Mouse (Mus musculus) macrophage (primary cell): ENCODE results near the gene Ltb. TPM values are rescaled to one million over a fixed set of nuclear protein-coding genes. Genes with fewer than 3 reads are reported as not detected.

Source experiments
- H3K27ac ChIP-seq: fragments of 350-480 bp; formaldehyde crosslinking; 2 replicates; pipeline ENCODE4 v1.9.0; 2021
- H3K36me3 ChIP-seq: fragments of 350-480 bp; formaldehyde crosslinking; 2 replicates; pipeline ENCODE4 v1.9.0; 2021; ENCODE audit errors: inconsistent target
- H3K4me3 ChIP-seq: fragments of 350-480 bp; formaldehyde crosslinking; 2 replicates; pipeline ENCODE4 v1.9.0; 2021; ENCODE audit errors: inconsistent target
- H3K79me2 ChIP-seq: fragments of 350-480 bp; formaldehyde crosslinking; 2 replicates; pipeline ENCODE4 v1.9.0; 2021; ENCODE audit errors: inconsistent target
- WGBS: methylation state at CpG from one replicate; pipeline ENCODE4 v1.1.7; 2026; ENCODE audit warnings: inconsistent platforms; ENCODE audit not compliant: missing documents; 5-methylcytosine and 5-hydroxymethylcytosine counted together
- polyA plus RNA-seq: library from polyadenylated mRNA; stranded (reverse); fragments of 250-400 nt; gene quantifications from 3 replicates; pipeline ENCODE4 v1.2.4, GENCODE M21; 2018; ENCODE audit warnings: inconsistent platforms

The Ltb gene
- polyA plus RNA-seq, 1 experiment from 2014 or later: 0.50 TPM

- WGBS: 99% methylated on average over 7 of the region's 7 CpGs
- peaks cover 74% of the 10 kb centered on the region for H3K36me3 ChIP-seq
- H3K27ac ChIP-seq: no peak overlapping the region
- no peak overlapping the region for H3K4me3 ChIP-seq
- H3K79me2 ChIP-seq: peaks cover 96% of the 10 kb centered on the region
Measured at GRCm38 (mm10) chr17:35159638-35160037, 34.6 kb upstream of the Ltb start.

DNA sequence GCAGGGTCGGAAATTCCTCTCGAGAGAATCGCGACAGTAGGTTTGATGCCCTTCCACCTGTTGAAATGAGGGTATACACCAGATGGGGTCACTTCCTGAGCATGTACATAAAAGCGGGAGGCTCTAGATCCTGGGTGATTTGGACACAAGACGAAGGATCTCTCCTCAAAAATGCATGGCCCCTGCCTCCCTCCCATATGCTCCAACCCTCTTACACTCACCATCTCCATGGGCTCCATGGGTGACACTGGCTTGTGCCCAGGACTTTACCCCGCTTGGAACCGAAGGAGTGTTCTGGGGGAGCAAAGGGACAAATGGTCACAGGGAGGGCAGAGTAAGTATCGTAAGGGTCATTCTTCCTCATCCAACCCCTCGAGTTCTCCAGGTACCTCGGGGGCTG lies 32.8 kb upstream of the Ltb start:
- Histone ChIP-seq H3K79me2 (peaks cover 80% of the 10 kb centered on the region), H3K4me3 (no peak overlapping the region), H3K27ac (no peak overlapping the region), H3K36me3 (peaks cover 57% of the 10 kb centered on the region)
- 90% methylated on average over 11 of the region's 11 CpGs for WGBS

DNA sequence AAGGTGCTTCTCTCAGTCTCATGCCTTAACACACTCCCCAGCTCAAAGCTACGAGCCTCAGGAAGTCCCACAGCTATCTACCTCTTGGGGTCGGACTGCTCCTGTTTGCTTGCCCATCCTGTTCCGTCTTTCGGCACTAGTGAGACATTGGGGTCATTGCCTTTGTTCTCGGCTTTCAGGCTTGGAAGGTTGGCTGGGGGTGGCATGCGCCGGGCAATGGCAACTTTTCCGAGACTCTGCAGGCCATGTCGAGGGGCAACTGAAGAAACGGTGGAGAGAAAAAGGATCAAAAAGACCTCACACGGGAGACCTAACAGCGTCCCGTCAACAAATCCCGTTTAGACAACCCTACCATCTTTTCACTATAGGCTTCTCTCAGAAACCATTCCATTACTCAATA lies 32.1 kb upstream of the Ltb start:
- peaks cover 77% of the 10 kb centered on the region for H3K79me2 ChIP-seq
- H3K4me3 ChIP-seq: no peak overlapping the region
- peaks cover 50% of the 10 kb centered on the region for H3K36me3 ChIP-seq
- whole genome bisulfite sequencing: 87% methylated on average over 14 of the region's 14 CpGs
- H3K27ac ChIP-seq: no peak overlapping the region

- no peak overlapping the region for H3K27ac ChIP-seq
Measured at GRCm38 (mm10) chr17:35162730-35163129, 31.5 kb upstream of the Ltb start.

DNA sequence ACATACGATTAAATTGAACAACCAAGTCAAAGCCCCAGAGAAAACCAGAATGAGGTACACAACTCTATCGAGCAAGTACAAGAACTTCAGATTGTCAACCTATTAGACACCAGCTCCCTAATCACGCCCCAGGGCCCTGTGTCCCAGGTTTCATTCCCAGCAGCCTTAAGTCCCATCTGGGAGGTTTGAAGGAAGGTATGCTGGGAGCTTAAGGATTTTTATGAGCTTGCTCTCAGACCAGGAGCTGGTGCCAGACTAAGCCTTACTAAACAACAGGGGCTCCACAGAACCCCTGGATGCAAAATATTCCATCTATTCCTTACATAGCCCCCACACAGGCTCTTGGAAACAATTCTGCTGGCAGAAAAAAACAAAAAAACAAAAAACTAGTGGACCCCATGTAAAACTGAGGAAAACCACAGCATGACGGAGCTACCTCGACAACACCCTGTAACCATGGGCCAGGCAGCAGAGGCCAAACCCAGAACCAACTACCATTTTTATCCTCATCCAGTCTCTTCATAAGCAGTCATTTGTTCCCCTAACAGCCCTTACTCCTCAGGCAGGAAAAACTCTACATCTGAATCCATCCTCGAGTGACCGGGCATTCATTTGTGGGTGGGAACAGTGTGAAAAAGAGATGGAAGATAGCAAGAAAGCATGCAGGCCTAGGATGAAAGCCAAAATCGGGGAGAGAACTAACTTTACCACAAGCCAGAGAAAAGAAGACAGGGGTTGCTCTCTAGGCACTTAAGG lies 30.7 kb upstream of the Ltb start:
- 6% methylated on average over 8 of the region's 8 CpGs for WGBS
- peaks cover 45% of the 10 kb centered on the region for H3K36me3 ChIP-seq
- H3K4me3 ChIP-seq: peak overlapping the region; percentile 79

More at GRCm38 (mm10) chr17:35162730-35163129, 31.5 kb upstream of the Ltb start:
- H3K4me3 ChIP-seq: peak overlapping the region; percentile 79
- WGBS: 41% methylated on average over 12 of the region's 12 CpGs
- H3K79me2 ChIP-seq: peaks cover 74% of the 10 kb centered on the region
- peaks cover 45% of the 10 kb centered on the region for H3K36me3 ChIP-seq

GRCm38 (mm10) chr17:35164218-35164567 lies 30.0 kb upstream of the Ltb start:
- Histone ChIP-seq H3K27ac (peak overlapping the region; percentile 76), H3K4me3 (peak overlapping the region; percentile 79), H3K79me2 (peaks cover 69% of the 10 kb centered on the region), H3K36me3 (peaks cover 38% of the 10 kb centered on the region)
- WGBS: 0% methylated on average over 28 of the region's 28 CpGs

More for the DNA sequence above, 30.7 kb upstream of the Ltb start:
- Histone ChIP-seq H3K27ac (peak overlapping the region; percentile 76), H3K79me2 (peaks cover 74% of the 10 kb centered on the region)

DNA sequence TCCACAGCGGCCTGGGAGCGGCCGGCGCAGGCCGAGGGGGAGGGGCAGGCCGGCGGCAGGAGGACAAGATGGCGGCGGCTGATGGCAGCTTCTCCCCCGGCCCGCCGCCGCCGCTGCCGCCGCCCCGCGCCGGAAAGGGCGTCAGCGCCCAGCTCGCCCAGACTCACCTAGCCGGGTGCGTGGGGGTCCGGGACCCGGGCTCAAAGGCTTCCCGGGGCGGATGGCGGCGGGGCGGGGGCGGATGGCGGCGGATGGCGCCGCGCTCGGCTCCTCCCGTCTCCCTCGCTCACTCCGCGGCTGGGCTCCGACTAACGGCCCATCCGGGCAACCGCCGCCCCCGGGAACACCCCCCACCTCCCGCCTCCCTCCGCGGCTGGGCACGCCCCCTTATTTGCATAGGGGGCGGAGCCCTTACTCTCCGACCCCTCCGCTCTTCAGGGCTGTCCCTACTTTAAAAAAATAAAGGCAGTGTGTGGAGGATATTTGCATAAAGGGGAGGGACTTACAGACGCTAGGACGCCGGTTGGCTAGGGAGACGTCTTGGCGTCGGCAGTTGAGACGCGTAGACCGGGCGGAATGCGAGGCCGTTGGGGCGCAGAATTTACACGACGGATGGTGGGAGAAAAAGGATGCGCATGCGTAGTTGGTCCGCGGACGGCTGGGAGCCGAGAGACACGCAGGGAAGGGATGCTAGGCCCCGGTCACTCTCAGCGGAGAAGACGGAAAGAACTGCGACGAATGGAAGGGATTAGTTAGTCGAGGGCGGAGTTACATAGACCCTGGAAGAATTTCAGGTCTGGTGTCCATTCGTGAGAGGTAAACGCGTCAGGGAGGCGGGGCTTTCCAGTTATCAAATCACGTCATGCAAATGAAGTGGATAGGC lies 29.4 kb upstream of the Ltb start, which contains the start of gene Prrc2a:
Gene Prrc2a, minus strand, starts transcription at position 330 of the 883 bp plus-strand sequence.
- WGBS: under 1% methylated on average over 51 of the region's 89 CpGs
- H3K79me2 ChIP-seq: peaks cover 67% of the 10 kb centered on the region
- H3K36me3 ChIP-seq: peaks cover 34% of the 10 kb centered on the region
- H3K27ac ChIP-seq: peak within 1 kb of the TSS; percentile 83
- H3K4me3 ChIP-seq: peak within 1 kb of the TSS; percentile 79

GRCm38 (mm10) chr17:35165451-35166155 lies 28.6 kb upstream of the Ltb start:
- peak overlapping the region; percentile 48 for H3K4me3 ChIP-seq
- 20% methylated on average over 12 of the region's 12 CpGs for WGBS
- H3K36me3 ChIP-seq: peaks cover 32% of the 10 kb centered on the region
- peaks cover 67% of the 10 kb centered on the region for H3K79me2 ChIP-seq
- peak overlapping the region; percentile 83 for H3K27ac ChIP-seq

GRCm38 (mm10) chr17:35166352-35167035 lies 27.7 kb upstream of the Ltb start:
- peaks cover 67% of the 10 kb centered on the region for H3K79me2 ChIP-seq
- H3K4me3 ChIP-seq: no peak overlapping the region
- 71% methylated on average over 8 of the region's 8 CpGs for WGBS
- H3K27ac ChIP-seq: no peak overlapping the region
- peaks cover 29% of the 10 kb centered on the region; the same call in 1 of the 2 replicates for H3K36me3 ChIP-seq

- 90% methylated on average over 7 of the region's 7 CpGs for WGBS
- peaks cover 63% of the 10 kb centered on the region for H3K79me2 ChIP-seq
- peaks cover 23% of the 10 kb centered on the region; the same call in 1 of the 2 replicates for H3K36me3 ChIP-seq
- no peak overlapping the region for H3K27ac ChIP-seq
- no peak overlapping the region for H3K4me3 ChIP-seq
Measured at GRCm38 (mm10) chr17:35167794-35168193, 26.4 kb upstream of the Ltb start.

GRCm38 (mm10) chr17:35168541-35169207 lies 25.6 kb upstream of the Ltb start:
- H3K4me3 ChIP-seq: no peak overlapping the region
- 23% methylated on average over 4 of the region's 4 CpGs for WGBS
- H3K79me2 ChIP-seq: peaks cover 54% of the 10 kb centered on the region
- H3K27ac ChIP-seq: no peak overlapping the region
- peaks cover 23% of the 10 kb centered on the region; the same call in 1 of the 2 replicates for H3K36me3 ChIP-seq

GRCm38 (mm10) chr17:35172445-35173234 lies 21.6 kb upstream of the Ltb start:
- Histone ChIP-seq H3K27ac (peak overlapping the region; percentile 88), H3K4me3 (peak overlapping the region; percentile 42), H3K36me3 (peaks cover 22% of the 10 kb centered on the region; the same call in 1 of the 2 replicates), H3K79me2 (peaks cover 41% of the 10 kb centered on the region; the same call in 1 of the 2 replicates)
- 29% methylated on average over 11 of the region's 11 CpGs for WGBS

GRCm38 (mm10) chr17:35173329-35173728 lies 20.9 kb upstream of the Ltb start:
- Histone ChIP-seq H3K27ac (peak overlapping the region; percentile 88), H3K36me3 (peaks cover 15% of the 10 kb centered on the region; the same call in 1 of the 2 replicates), H3K79me2 (peaks cover 34% of the 10 kb centered on the region; the same call in 1 of the 2 replicates), H3K4me3 (no peak overlapping the region)
- WGBS: 56% methylated on average over 3 of the region's 3 CpGs
